Mouse (Mus musculus) heart, embryonic 15.5 days (tissue): ENCODE results near the gene Bpnt1. TPM values are rescaled to one million over a fixed set of nuclear protein-coding genes. Genes with fewer than 3 reads are reported as not detected.
A peak's percentile ranks its signal among the peaks of the same experiment; 100 is the strongest.

Experiments used
- ATAC-seq: fragments of 200-750 bp; cut with Nextera tagmentation; replicated peaks from 2 replicates; pipeline ENCODE4 v1.8.0; 2017; ENCODE audit warnings: low read depth, moderate TSS enrichment; ENCODE audit not compliant: insufficient number of reproducible peaks, insufficient read depth, low FRiP score
- H3K27ac ChIP-seq: fragments of 300-500 bp; sonication (generic); 2 replicates; pipeline ENCODE4 v1.5.1; 2015; ENCODE audit warnings: mild to moderate bottlenecking, inconsistent platforms
- H3K27me3 ChIP-seq: fragments of 300-500 bp; sonication (generic); 2 replicates; pipeline ENCODE4 v1.6.1; 2015; ENCODE audit warnings: inconsistent platforms
- H3K36me3 ChIP-seq: fragments of 300-500 bp; sonication (generic); 2 replicates; pipeline ENCODE4 v1.6.1; 2015; ENCODE audit warnings: mild to moderate bottlenecking, inconsistent platforms
- H3K4me1 ChIP-seq: fragments of 300-500 bp; sonication (generic); replicated peaks from 2 replicates; pipeline ENCODE4 v1.6.1; 2015; ENCODE audit warnings: inconsistent platforms
- H3K4me2 ChIP-seq: fragments of 300-500 bp; sonication (generic); 2 replicates; pipeline ENCODE4 v1.6.1; 2015; ENCODE audit warnings: inconsistent platforms, mild to moderate bottlenecking, moderate library complexity
- H3K4me3 ChIP-seq: fragments of 300-500 bp; sonication (generic); 2 replicates; pipeline ENCODE4 v1.5.1; 2015; ENCODE audit warnings: mild to moderate bottlenecking, inconsistent platforms
- H3K9ac ChIP-seq: fragments of 300-500 bp; sonication (generic); 2 replicates; pipeline ENCODE4 v1.6.1; 2015; ENCODE audit warnings: mild to moderate bottlenecking, inconsistent platforms
- H3K9me3 ChIP-seq: fragments of 300-500 bp; sonication (generic); replicated peaks from 2 replicates; pipeline ENCODE4 v1.6.1; 2016; ENCODE audit warnings: inconsistent platforms
- WGBS: fragments of 180-500 bp; shearing (Covaris S2); methylation state at CpG from one replicate; pipeline ENCODE4 v1.1.7; 2015; ENCODE audit warnings: mixed read lengths; 5-methylcytosine and 5-hydroxymethylcytosine counted together
- polyA plus RNA-seq: library from polyadenylated mRNA; unstranded; fragments of >200 nt; fragmentation: Nextera tagmentation; extraction: Ambion mirVana; gene quantifications from 2 replicates; pipeline ENCODE4 v1.2.1, GENCODE M21; 2015

Gene Bpnt1
- polyA plus RNA-seq, 1 experiment from 2014 or later: 26.4 TPM

- no peak overlapping the region for H3K27ac ChIP-seq
- H3K4me3 ChIP-seq: no peak overlapping the region
- 90% methylated on average over 8 of the region's 8 CpGs for WGBS
- H3K9ac ChIP-seq: no peak overlapping the region
- no peak overlapping the region for H3K4me2 ChIP-seq
- peaks cover 34% of the 10 kb centered on the region for H3K36me3 ChIP-seq
- H3K4me1 ChIP-seq: no peaks in the 10 kb centered on the region
- no peak for ATAC-seq
- no peaks in the 10 kb centered on the region for H3K9me3 ChIP-seq
- H3K27me3 ChIP-seq: no peaks in the 10 kb centered on the region
These were observed 24.3 kb downstream of the Bpnt1 start for GRCm38 (mm10) chr1:185356246-185356645.

- Histone ChIP-seq H3K9ac (no peak overlapping the region), H3K27me3 (no peaks in the 10 kb centered on the region), H3K4me1 (peaks cover 4% of the 10 kb centered on the region), H3K36me3 (peaks cover 22% of the 10 kb centered on the region), H3K4me3 (no peak overlapping the region), H3K27ac (no peak overlapping the region), H3K9me3 (no peaks in the 10 kb centered on the region), H3K4me2 (no peak overlapping the region)
- 82% methylated on average over 4 of the region's 4 CpGs for WGBS
- ATAC-seq: no peak
These were observed 26.3 kb downstream of the Bpnt1 start for GRCm38 (mm10) chr1:185358211-185358610.

GRCm38 (mm10) chr1:185362677-185363520 lies 30.9 kb downstream of the Bpnt1 start, which contains the start of gene Eprs:
Gene Eprs, plus strand, starts transcription at chr1:185363044.
- no peaks in the 10 kb centered on the region for H3K27me3 ChIP-seq
- H3K27ac ChIP-seq: peak within 1 kb of the TSS; percentile 86
- H3K4me3 ChIP-seq: peak within 1 kb of the TSS; percentile 64
- peak; percentile 96 for ATAC-seq
- peak within 1 kb of the TSS; percentile 74 for H3K4me2 ChIP-seq
- H3K9ac ChIP-seq: peak within 1 kb of the TSS; percentile 79
- H3K4me1 ChIP-seq: peaks cover 24% of the 10 kb centered on the region
- peaks cover 9% of the 10 kb centered on the region; the same call in 1 of the 2 replicates for H3K36me3 ChIP-seq
- no peaks in the 10 kb centered on the region for H3K9me3 ChIP-seq
- under 1% methylated on average over 92 of the region's 92 CpGs for WGBS

- Histone ChIP-seq H3K4me1 (peaks cover 24% of the 10 kb centered on the region), H3K27ac (peak overlapping the region; percentile 86), H3K9ac (peak overlapping the region; percentile 73), H3K4me3 (peak overlapping the region; percentile 64), H3K36me3 (0 out of 2 replicates have a peak, but pooled peaks cover 7% of the 10 kb centered on the region), H3K4me2 (peak overlapping the region; percentile 74), H3K9me3 (no peaks in the 10 kb centered on the region), H3K27me3 (no peaks in the 10 kb centered on the region)
- ATAC-seq: no peak; the same call in 1 of the 2 replicates
- WGBS: under 1% methylated on average over 22 of the region's 22 CpGs
These were observed 31.7 kb downstream of the Bpnt1 start for GRCm38 (mm10) chr1:185363526-185364182.

- 23% methylated on average over 6 of the region's 6 CpGs for WGBS
- H3K27me3 ChIP-seq: no peaks in the 10 kb centered on the region
- peak overlapping the region; percentile 74 for H3K4me2 ChIP-seq
- no peaks in the 10 kb centered on the region for H3K9me3 ChIP-seq
- peak overlapping the region; percentile 64 for H3K4me3 ChIP-seq
- peak overlapping the region; percentile 73 for H3K9ac ChIP-seq
- peak overlapping the region; percentile 86 for H3K27ac ChIP-seq
- peaks cover 24% of the 10 kb centered on the region for H3K4me1 ChIP-seq
- 0 out of 2 replicates have a peak, but pooled peaks cover 6% of the 10 kb centered on the region for H3K36me3 ChIP-seq
- ATAC-seq: no peak
These were observed 32.2 kb downstream of the Bpnt1 start for GRCm38 (mm10) chr1:185364183-185364540.

- Histone ChIP-seq H3K4me1 (peaks cover 20% of the 10 kb centered on the region), H3K27ac (no peak overlapping the region), H3K9ac (no peak overlapping the region), H3K4me2 (no peak overlapping the region), H3K36me3 (peaks cover 29% of the 10 kb centered on the region), H3K4me3 (no peak overlapping the region), H3K27me3 (no peaks in the 10 kb centered on the region), H3K9me3 (no peaks in the 10 kb centered on the region)
- WGBS: 80% methylated on average over 6 of the region's 6 CpGs
- ATAC-seq: no peak
These were observed 35.4 kb downstream of the Bpnt1 start for GRCm38 (mm10) chr1:185367383-185367782.

GRCm38 (mm10) chr1:185369979-185370378 lies 38.0 kb downstream of the Bpnt1 start:
- no peak overlapping the region for H3K9ac ChIP-seq
- ATAC-seq: no peak
- 91% methylated on average over 6 of the region's 6 CpGs for WGBS
- peaks cover 50% of the 10 kb centered on the region for H3K36me3 ChIP-seq
- H3K4me3 ChIP-seq: no peak overlapping the region
- peaks cover 9% of the 10 kb centered on the region; the same call in 1 of the 2 replicates for H3K4me1 ChIP-seq
- H3K27me3 ChIP-seq: no peaks in the 10 kb centered on the region
- H3K27ac ChIP-seq: no peak overlapping the region
- H3K9me3 ChIP-seq: no peaks in the 10 kb centered on the region
- no peak overlapping the region for H3K4me2 ChIP-seq

GRCm38 (mm10) chr1:185376390-185376789 lies 44.4 kb downstream of the Bpnt1 start:
- Histone ChIP-seq H3K9me3 (no peaks in the 10 kb centered on the region), H3K4me2 (no peak overlapping the region), H3K36me3 (peaks cover 89% of the 10 kb centered on the region), H3K9ac (no peak overlapping the region), H3K27me3 (no peaks in the 10 kb centered on the region), H3K4me1 (no peaks in the 10 kb centered on the region), H3K27ac (no peak overlapping the region), H3K4me3 (no peak overlapping the region)
- ATAC-seq: no peak

- ATAC-seq: no peak
- 91% methylated on average over 2 of the region's 2 CpGs for WGBS
- Histone ChIP-seq H3K4me3 (no peak overlapping the region), H3K9ac (no peak overlapping the region), H3K4me1 (no peaks in the 10 kb centered on the region), H3K27me3 (no peaks in the 10 kb centered on the region), H3K36me3 (peaks cover 88% of the 10 kb centered on the region), H3K4me2 (no peak overlapping the region), H3K9me3 (no peaks in the 10 kb centered on the region), H3K27ac (no peak overlapping the region)
These were observed 45.5 kb downstream of the Bpnt1 start for GRCm38 (mm10) chr1:185377429-185377828.

GRCm38 (mm10) chr1:185401615-185402014 lies 69.7 kb downstream of the Bpnt1 start:
- H3K27me3 ChIP-seq: no peaks in the 10 kb centered on the region
- WGBS: 86% methylated on average over 5 of the region's 5 CpGs
- no peak overlapping the region for H3K27ac ChIP-seq
- H3K4me2 ChIP-seq: no peak overlapping the region
- no peak overlapping the region for H3K4me3 ChIP-seq
- no peak overlapping the region for H3K9ac ChIP-seq
- H3K36me3 ChIP-seq: peaks cover 77% of the 10 kb centered on the region
- no peak for ATAC-seq
- no peaks in the 10 kb centered on the region for H3K9me3 ChIP-seq
- peaks cover 5% of the 10 kb centered on the region for H3K4me1 ChIP-seq

GRCm38 (mm10) chr1:185404021-185404420 lies 72.1 kb downstream of the Bpnt1 start:
- 29% methylated on average over 2 of the region's 2 CpGs for WGBS
- H3K9ac ChIP-seq: no peak overlapping the region
- H3K4me1 ChIP-seq: peaks cover 5% of the 10 kb centered on the region
- peaks cover 79% of the 10 kb centered on the region for H3K36me3 ChIP-seq
- no peaks in the 10 kb centered on the region for H3K27me3 ChIP-seq
- no peak for ATAC-seq
- H3K4me2 ChIP-seq: no peak overlapping the region
- no peaks in the 10 kb centered on the region for H3K9me3 ChIP-seq
- no peak overlapping the region for H3K27ac ChIP-seq
- no peak overlapping the region for H3K4me3 ChIP-seq
